Mouse (Mus musculus) kidney, postnatal 0 days (tissue): Measurements from ENCODE around the gene Tekt1. TPM values are rescaled to one million over a fixed set of nuclear protein-coding genes. Genes with fewer than 3 reads are reported as not detected.
A peak's percentile ranks its signal among the peaks of the same experiment; 100 is the strongest.

ENCODE experiments used
- ATAC-seq: fragments of 200-750 bp; cut with Nextera tagmentation; replicated peaks from 2 replicates; pipeline ENCODE4 v1.8.0; 2017; ENCODE audit warnings: low read depth, moderate number of reproducible peaks, moderate TSS enrichment, moderate library complexity; ENCODE audit not compliant: low FRiP score
- DNase-seq: peaks from one replicate; pipeline ENCODE4 v3.0.0-alpha.2; 2016; ENCODE audit warnings: low spot score
- H3K27ac ChIP-seq: fragments of 300-500 bp; sonication (generic); 2 replicates; pipeline ENCODE4 v1.5.1; 2014; ENCODE audit warnings: mild to moderate bottlenecking
- H3K27me3 ChIP-seq: fragments of 300-500 bp; sonication (generic); 2 replicates; pipeline ENCODE4 v1.6.1; 2014; ENCODE audit warnings: low read length, mixed read lengths; ENCODE audit not compliant: insufficient read depth
- H3K36me3 ChIP-seq: fragments of 300-500 bp; sonication (generic); 2 replicates; pipeline ENCODE4 v1.6.1; 2014; ENCODE audit warnings: low read length, mixed read lengths; ENCODE audit not compliant: insufficient read depth
- H3K4me1 ChIP-seq: fragments of 300-500 bp; sonication (generic); replicated peaks from 2 replicates; pipeline ENCODE4 v1.6.1; 2014; ENCODE audit warnings: antibody characterized with exemption, low read length, mixed read lengths; ENCODE audit not compliant: insufficient read depth
- H3K4me2 ChIP-seq: fragments of 300-500 bp; sonication (generic); 2 replicates; pipeline ENCODE4 v1.6.1; 2014; ENCODE audit warnings: mild to moderate bottlenecking, low read length, moderate library complexity, mixed read lengths
- H3K4me3 ChIP-seq: fragments of 300-500 bp; sonication (generic); replicated peaks from 2 replicates; pipeline ENCODE4 v1.5.1; 2014; ENCODE audit warnings: low read depth, low read length
- H3K9ac ChIP-seq: fragments of 300-500 bp; sonication (generic); 2 replicates; pipeline ENCODE4 v1.6.1; 2014; ENCODE audit warnings: low read depth, low read length
- H3K9me3 ChIP-seq: fragments of 300-500 bp; sonication (generic); replicated peaks from 2 replicates; pipeline ENCODE4 v1.6.1; 2016; ENCODE audit warnings: low read length, inconsistent platforms, mixed read lengths
- CTCF ChIP-seq: IDR thresholded peaks from 2 replicates; pipeline ENCODE4 v1.5.1; 2016; ENCODE audit warnings: antibody characterized with exemption, low read depth, mild to moderate bottlenecking, moderate library complexity
- WGBS: fragments of 180-500 bp; shearing (Covaris S2); extraction: QIAGEN DNeasy Blood & Tissue Kit; methylation state at CpG from one replicate; pipeline ENCODE4 v1.1.7; 2014; 5-methylcytosine and 5-hydroxymethylcytosine counted together
- polyA plus RNA-seq: library from polyadenylated mRNA; unstranded; fragments of >200 nt; fragmentation: Nextera tagmentation; extraction: Ambion mirVana; gene quantifications from 2 replicates; pipeline ENCODE4 v1.2.1, GENCODE M21; 2015

Gene Tekt1
- polyA plus RNA-seq, 1 experiment from 2014 or later, result 5.1 TPM

GRCm38 (mm10) chr11:72364526-72364925, 2.3 kb upstream of the Tekt1 start:
- WGBS, result 92% methylated on average over 5 of the region's 5 CpGs
- ATAC-seq, result no peak
- no peak for TF ChIP-seq CTCF
- Histone ChIP-seq H3K36me3 (no peaks in the 10 kb centered on the region), H3K9ac (no peak overlapping the region), H3K4me1 (0 out of 2 replicates have a peak, but pooled peaks cover 7% of the 10 kb centered on the region), H3K4me2 (no peak overlapping the region), H3K9me3 (no peaks in the 10 kb centered on the region), H3K27ac (no peak overlapping the region), H3K4me3 (no peak overlapping the region), H3K27me3 (no peaks in the 10 kb centered on the region)
- no peak for DNase-seq

DNA sequence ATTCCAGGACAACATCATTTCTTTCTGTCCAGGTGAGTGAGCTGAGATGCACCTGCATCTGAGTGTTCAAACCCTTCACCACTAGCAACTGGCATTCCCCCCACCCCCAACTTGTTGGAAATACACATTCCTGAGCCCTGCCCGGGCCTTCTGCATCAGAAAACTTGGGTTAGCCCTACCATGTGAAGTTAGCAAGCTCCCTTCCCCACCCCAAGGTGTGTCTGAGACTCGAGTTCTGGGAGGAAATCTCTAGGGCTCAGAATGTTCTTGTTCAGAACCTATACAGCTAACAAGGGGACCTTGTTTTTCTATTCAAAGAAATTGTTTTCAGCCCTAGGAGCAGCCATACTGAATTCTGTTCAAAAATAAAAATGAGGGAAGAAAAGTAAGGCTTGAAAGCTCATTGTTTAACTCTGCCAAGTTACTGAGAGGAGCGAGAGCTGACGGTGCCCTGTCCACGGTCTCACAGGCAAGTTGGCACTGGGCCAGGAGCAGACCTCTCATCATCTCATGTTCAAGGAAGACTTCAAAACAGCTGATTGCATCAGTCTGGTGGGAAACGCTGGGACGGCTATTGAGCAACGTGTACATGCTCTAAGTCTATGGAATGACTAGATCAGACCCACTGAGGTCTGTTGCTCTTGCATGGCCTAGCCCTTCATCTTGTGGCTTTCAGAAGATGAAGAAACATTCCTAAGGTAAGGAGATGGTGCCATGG, 1.4 kb upstream of the Tekt1 start:
- TF ChIP-seq CTCF, result no peak
- H3K4me3 ChIP-seq, result no peak overlapping the region
- DNase-seq, result no peak
- H3K4me1 ChIP-seq, result 0 out of 2 replicates have a peak, but pooled peaks cover 7% of the 10 kb centered on the region
- H3K4me2 ChIP-seq, result no peak overlapping the region
- no peak for ATAC-seq
- H3K27ac ChIP-seq, result no peak overlapping the region
- no peaks in the 10 kb centered on the region for H3K36me3 ChIP-seq
- no peaks in the 10 kb centered on the region for H3K27me3 ChIP-seq
- WGBS, result 72% methylated on average over 8 of the region's 8 CpGs
- H3K9ac ChIP-seq, result no peak overlapping the region
- H3K9me3 ChIP-seq, result no peaks in the 10 kb centered on the region

GRCm38 (mm10) chr11:72361385-72362346, 576 bp downstream of the Tekt1 start:
- H3K27me3 ChIP-seq, result no peaks in the 10 kb centered on the region
- DNase-seq (peak; percentile 91), ATAC-seq (peak; percentile 80)
- H3K4me1 ChIP-seq, result 0 out of 2 replicates have a peak, but pooled peaks cover 7% of the 10 kb centered on the region
- WGBS, result 8% methylated on average over 42 of the region's 42 CpGs
- peak overlapping the region; percentile 41 for H3K4me3 ChIP-seq
- TF ChIP-seq CTCF, result no peak
- no peaks in the 10 kb centered on the region for H3K9me3 ChIP-seq
- peak overlapping the region; percentile 78 for H3K4me2 ChIP-seq
- peak overlapping the region; percentile 31; the same call in 1 of the 2 replicates for H3K9ac ChIP-seq
- H3K36me3 ChIP-seq, result no peaks in the 10 kb centered on the region
- H3K27ac ChIP-seq, result no peak overlapping the region

DNA sequence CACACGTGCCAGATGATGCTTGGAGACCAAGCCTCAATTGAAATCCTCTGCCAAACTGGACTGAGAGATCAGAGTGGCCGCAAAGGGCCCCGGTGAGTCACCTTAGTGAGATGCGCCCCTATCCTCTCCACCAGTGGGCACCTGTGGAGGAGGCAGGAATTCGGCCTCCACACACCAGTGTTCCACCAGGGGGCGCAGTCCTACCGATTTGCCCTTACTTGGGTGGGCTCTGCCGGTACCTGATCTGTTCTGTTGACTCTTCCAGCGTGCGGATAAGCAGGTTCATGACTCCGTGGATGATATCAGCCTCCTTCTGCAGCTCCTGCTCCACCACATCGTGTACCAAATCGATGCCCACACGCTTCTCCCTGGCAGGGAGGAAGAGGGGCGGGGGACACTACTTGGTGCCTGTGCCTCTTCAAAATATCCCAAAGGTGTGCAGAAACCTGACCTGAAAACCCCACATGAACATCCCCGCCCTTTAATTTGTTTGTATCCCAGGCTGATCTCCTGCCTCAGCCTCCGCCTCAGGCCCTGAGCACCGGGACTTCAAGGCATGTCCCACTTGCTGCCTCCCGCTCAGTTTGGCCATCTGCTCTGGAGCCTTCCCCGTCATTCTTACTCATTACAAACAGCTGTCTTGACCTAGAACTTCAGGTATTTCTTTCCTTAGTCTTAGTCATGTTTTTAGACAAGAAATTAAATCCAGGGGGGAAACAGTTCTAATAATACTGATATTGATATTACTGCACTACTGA, 7.1 kb downstream of the Tekt1 start:
- H3K36me3 ChIP-seq, result no peaks in the 10 kb centered on the region
- H3K4me1 ChIP-seq, result no peaks in the 10 kb centered on the region
- H3K4me3 ChIP-seq, result no peak overlapping the region
- no peaks in the 10 kb centered on the region for H3K27me3 ChIP-seq
- H3K9me3 ChIP-seq, result no peaks in the 10 kb centered on the region
- H3K27ac ChIP-seq, result no peak overlapping the region
- WGBS, result 23% methylated on average over 20 of the region's 20 CpGs
- peak overlapping the region; percentile 38; the same call in 1 of the 2 replicates for H3K4me2 ChIP-seq
- peak; percentile 54; the same call in 1 of the 2 replicates for ATAC-seq
- peak; percentile 86 for DNase-seq
- TF ChIP-seq CTCF, result peak; percentile 92
- H3K9ac ChIP-seq, result no peak overlapping the region

DNA sequence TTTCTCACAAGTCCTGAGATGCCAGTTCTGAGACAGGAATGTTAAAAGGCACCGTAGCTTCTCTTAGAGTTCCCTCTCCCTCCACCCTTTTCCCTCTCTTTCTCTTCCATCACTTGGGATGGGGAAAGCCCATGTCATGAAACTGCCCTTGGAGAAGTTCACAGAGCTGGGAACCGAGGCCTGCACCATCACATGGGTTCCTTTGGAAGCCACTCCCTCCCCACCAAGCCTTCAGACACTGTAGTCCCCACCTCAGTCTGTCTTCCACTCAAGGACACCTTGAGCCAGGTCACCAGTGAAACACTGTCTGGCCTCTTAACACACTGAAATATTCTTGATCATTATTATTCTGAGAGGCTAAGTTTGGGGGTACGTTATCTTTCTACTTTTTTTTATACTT, 9.1 kb downstream of the Tekt1 start:
- no peak overlapping the region for H3K9ac ChIP-seq
- no peaks in the 10 kb centered on the region for H3K36me3 ChIP-seq
- TF ChIP-seq CTCF, result no peak
- ATAC-seq (no peak), DNase-seq (no peak)
- no peaks in the 10 kb centered on the region; the same call in 1 of the 2 replicates for H3K4me1 ChIP-seq
- H3K9me3 ChIP-seq, result no peaks in the 10 kb centered on the region
- no peaks in the 10 kb centered on the region for H3K27me3 ChIP-seq
- H3K4me3 ChIP-seq, result no peak overlapping the region
- no peak overlapping the region for H3K27ac ChIP-seq
- H3K4me2 ChIP-seq, result no peak overlapping the region
- 87% methylated on average over 3 of the region's 3 CpGs for WGBS
